Mouse (Mus musculus) kidney, adult 10 weeks (tissue): ENCODE results near the gene Nub1. TPM values are rescaled to one million over a fixed set of nuclear protein-coding genes. Genes with fewer than 3 reads are reported as not detected.

Experiments
- polyA plus RNA-seq: library from polyadenylated mRNA; stranded (reverse); fragments of 350-450 nt; fragmentation: Illumina TruSeq; extraction: RNeasy Lipid Tissue Mini Kit (QIAGEN cat#74804); gene quantifications from one replicate; pipeline ENCODE4 v1.2.3, GENCODE M21; 2014; ENCODE audit warnings: low read depth, low replicate concordance

Nub1 gene
- 32.5 TPM for polyA plus RNA-seq

DNA sequence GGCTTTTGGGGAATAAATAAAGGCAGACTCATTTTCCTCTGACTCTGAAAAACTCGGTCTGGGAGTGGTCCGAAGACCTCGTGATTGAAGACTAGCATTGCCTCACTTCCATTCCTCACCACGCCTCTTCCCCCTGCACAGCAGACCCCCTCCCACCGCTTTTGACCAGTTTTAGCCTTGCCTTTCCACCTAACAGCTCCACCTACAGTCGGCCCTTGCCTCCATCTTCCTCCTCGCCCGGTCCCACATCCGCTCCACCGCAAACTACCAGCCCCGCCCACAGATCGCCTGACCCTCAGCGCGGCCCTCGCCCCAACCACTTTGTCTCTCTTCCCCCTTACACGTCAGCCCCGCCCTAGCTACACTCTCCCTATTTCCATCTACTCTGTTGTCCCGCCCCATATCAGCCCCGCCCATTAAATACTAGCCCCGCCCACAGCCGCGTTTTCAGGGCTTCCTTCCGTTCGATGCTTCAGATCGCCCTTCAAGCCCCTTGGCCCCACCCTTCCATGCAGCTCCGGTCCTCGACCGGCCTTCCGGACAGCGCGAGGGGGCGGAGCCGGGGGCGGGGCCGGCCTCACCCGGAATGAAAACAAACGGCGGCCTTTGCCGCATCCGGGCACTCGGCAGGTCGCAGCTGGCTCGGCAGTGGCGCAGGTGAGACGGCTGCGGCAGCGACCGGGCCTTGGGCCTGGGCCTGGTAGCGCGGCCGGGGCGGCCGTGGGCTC, at the start of gene Nub1:
TSS of gene Nub1 (plus strand) at position 167 of the 728 bp plus-strand sequence.

GRCm38 (mm10) chr5:24730488-24730871, 45.1 kb downstream of the Nub1 start, which contains the start of gene Wdr86:
Gene Wdr86, minus strand, starts transcription at chr5:24730727.

DNA sequence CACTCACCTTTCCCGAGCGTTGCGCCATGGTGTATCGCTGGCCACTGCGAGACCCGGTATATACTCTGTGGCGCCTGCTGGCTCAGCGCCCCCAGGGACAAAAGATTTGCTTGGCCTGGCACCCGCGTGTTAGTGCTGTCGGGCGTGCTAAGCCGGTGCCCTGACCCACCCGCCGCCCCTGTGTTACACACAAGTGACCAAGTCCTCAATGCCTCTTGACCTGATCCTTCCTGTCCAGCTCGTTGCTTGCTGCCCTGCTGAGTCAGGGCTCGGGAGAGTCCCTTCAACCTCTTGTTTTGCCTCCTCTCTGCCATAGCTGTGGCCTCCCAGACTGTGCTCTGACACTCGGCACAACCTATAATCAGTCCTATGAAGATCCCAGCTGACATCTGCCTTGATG, 72.5 kb downstream of the Nub1 start, which contains the start of gene Crygn:
TSS of gene Crygn (minus strand) at position 193 of the 400 bp plus-strand sequence.

Other genes with a start within 250 kb of the Nub1 start
- gene Fastk, start 240.2 kb upstream of the Nub1 start, polyA plus RNA-seq: 3.7 TPM
- 0.93 TPM for gene Tmub1, start 237.7 kb upstream of the Nub1 start, polyA plus RNA-seq
- gene Agap3, start 233.4 kb upstream of the Nub1 start, polyA plus RNA-seq: 1.3 TPM
- gene Gbx1, start 158.3 kb upstream of the Nub1 start, polyA plus RNA-seq: not detected
- not detected for gene Asb10, start 144.6 kb upstream of the Nub1 start, polyA plus RNA-seq
- gene 4931409K22Rik, start 128.7 kb upstream of the Nub1 start, polyA plus RNA-seq: not detected
- gene Abcf2, start 108.1 kb upstream of the Nub1 start, polyA plus RNA-seq: 11.4 TPM
- gene Chpf2, start 98.8 kb upstream of the Nub1 start, polyA plus RNA-seq: 0.73 TPM
- gene Smarcd3, start 61.1 kb upstream of the Nub1 start, polyA plus RNA-seq: 1.7 TPM
- gene Wdr86, start 45.2 kb downstream of the Nub1 start, polyA plus RNA-seq: 0.20 TPM
- gene Crygn, start 72.5 kb downstream of the Nub1 start, polyA plus RNA-seq: not detected
- 439 TPM for gene Rheb, start 157.1 kb downstream of the Nub1 start, polyA plus RNA-seq